Mouse (Mus musculus): ENCODE measurements around the gene Pptc7.

Gene Pptc7

GRCm38 (mm10) chr5:122284183-122285028 lies at the start of gene Pptc7:
Gene Pptc7, plus strand, starts transcription at chr5:122284365.
- in situ Hi-C loops (cut with MboI; ENCODE audit: unreplicated experiment in 2 of 2), result loop anchor here in 1 of 2 experiments (5.0 kb wide), 1 partner anchor 33 kb away; no protein-coding TSS in a partner anchor

GRCm38 (mm10) chr5:122235196-122235836 lies 48.8 kb upstream of the Pptc7 start:
- in situ Hi-C loops (cut with MboI; ENCODE audit: unreplicated experiment in 2 of 2), result no loop called here

GRCm38 (mm10) chr5:122237200-122237599 lies 47.0 kb upstream of the Pptc7 start:
- in situ Hi-C loops (cut with MboI; ENCODE audit: unreplicated experiment in 2 of 2), result no loop called here

- in situ Hi-C loops (cut with MboI; ENCODE audit: unreplicated experiment in 2 of 2), result no loop called here
These were observed 44.5 kb upstream of the Pptc7 start for GRCm38 (mm10) chr5:122239618-122240017.

GRCm38 (mm10) chr5:122240521-122240920 lies 43.6 kb upstream of the Pptc7 start:
- in situ Hi-C loops (cut with MboI; ENCODE audit: unreplicated experiment in 2 of 2), result no loop called here

- in situ Hi-C loops (cut with MboI; ENCODE audit: unreplicated experiment in 2 of 2), result no loop called here
These were observed 43.2 kb upstream of the Pptc7 start for GRCm38 (mm10) chr5:122240989-122241388.

GRCm38 (mm10) chr5:122242521-122243123 lies 41.5 kb upstream of the Pptc7 start:
- in situ Hi-C loops (cut with MboI; ENCODE audit: unreplicated experiment in 2 of 2), result no loop called here

GRCm38 (mm10) chr5:122243781-122244523 lies 40.2 kb upstream of the Pptc7 start:
- in situ Hi-C loops (cut with MboI; ENCODE audit: unreplicated experiment in 2 of 2), result no loop called here

- in situ Hi-C loops (cut with MboI; ENCODE audit: unreplicated experiment in 2 of 2), result no loop called here
These were observed 39.0 kb upstream of the Pptc7 start for GRCm38 (mm10) chr5:122245186-122245585.

GRCm38 (mm10) chr5:122246547-122247167 lies 37.5 kb upstream of the Pptc7 start:
- in situ Hi-C loops (cut with MboI; ENCODE audit: unreplicated experiment in 2 of 2), result no loop called here

- in situ Hi-C loops (cut with MboI; ENCODE audit: unreplicated experiment in 2 of 2), result no loop called here
These were observed 36.6 kb upstream of the Pptc7 start for GRCm38 (mm10) chr5:122247529-122247928.

- in situ Hi-C loops (cut with MboI; ENCODE audit: unreplicated experiment in 2 of 2), result no loop called here
These were observed 36.2 kb upstream of the Pptc7 start for GRCm38 (mm10) chr5:122247934-122248333.

GRCm38 (mm10) chr5:122249281-122249680 lies 34.9 kb upstream of the Pptc7 start:
- in situ Hi-C loops (cut with MboI; ENCODE audit: unreplicated experiment in 2 of 2), result no loop called here

- in situ Hi-C loops (cut with MboI; ENCODE audit: unreplicated experiment in 2 of 2), result no loop called here
These were observed 32.1 kb upstream of the Pptc7 start for GRCm38 (mm10) chr5:122251895-122252606.

GRCm38 (mm10) chr5:122258027-122258741 lies 26.0 kb upstream of the Pptc7 start:
- in situ Hi-C loops (cut with MboI; ENCODE audit: unreplicated experiment in 2 of 2), result no loop called here

- in situ Hi-C loops (cut with MboI; ENCODE audit: unreplicated experiment in 2 of 2), result loop anchor here (5.0 to 10.0 kb wide), 5 partner anchors 35 to 363 kb away; no protein-coding TSS in a partner anchor
These were observed 22.1 kb upstream of the Pptc7 start for GRCm38 (mm10) chr5:122262104-122262503.

- in situ Hi-C loops (cut with MboI; ENCODE audit: unreplicated experiment in 2 of 2), result loop anchor here (5.0 to 10.0 kb wide), 5 partner anchors 37 to 361 kb away; no protein-coding TSS in a partner anchor
These were observed 19.9 kb upstream of the Pptc7 start, which contains the start of gene Tctn1 for GRCm38 (mm10) chr5:122263933-122264905. Gene Tctn1, minus strand, starts transcription at chr5:122264460.
